Mouse (Mus musculus) heart, adult 18-20 months (tissue): ENCODE data around the gene Sik2. TPM values are rescaled to one million over a fixed set of nuclear protein-coding genes. Genes with fewer than 3 reads are reported as not detected.

Source experiments
- DNase-seq, 2 experiments: peaks; one replicate each; pipeline ENCODE4 v3.0.0; 2021 to 2022; ENCODE audit warnings: mixed read lengths in 1 of 2
- total RNA-seq, 2 experiments: library from RNA; stranded (reverse); gene quantifications; 2 replicates each; pipeline ENCODE4 v1.2.3; 2021

Gene Sik2
- total RNA-seq, 2 experiments from 2014 or later, result 27.6 to 34.6 TPM

- no peak for DNase-seq
Observed at GRCm38 (mm10) chr9:50986677-50987076, 22.2 kb downstream of the Sik2 start.

- DNase-seq, result peak in 1 of 2 experiments; percentile 20
Observed at GRCm38 (mm10) chr9:50986123-50986522, 22.8 kb downstream of the Sik2 start.

- no peak for DNase-seq
Observed at GRCm38 (mm10) chr9:50981499-50982190, 27.2 kb downstream of the Sik2 start.

GRCm38 (mm10) chr9:50974631-50975030 is 34.2 kb downstream of the Sik2 start:
- DNase-seq, result no peak

GRCm38 (mm10) chr9:50970413-50970812 is 38.5 kb downstream of the Sik2 start:
- DNase-seq, result no peak

GRCm38 (mm10) chr9:50969266-50969665 is 39.6 kb downstream of the Sik2 start:
- no peak for DNase-seq

GRCm38 (mm10) chr9:50966277-50966676 is 42.6 kb downstream of the Sik2 start:
- DNase-seq, result no peak

GRCm38 (mm10) chr9:50965392-50965791 is 43.5 kb downstream of the Sik2 start:
- no peak for DNase-seq

- no peak for DNase-seq
Observed at GRCm38 (mm10) chr9:50964911-50965310, 44.0 kb downstream of the Sik2 start.

- DNase-seq, result no peak
Observed at GRCm38 (mm10) chr9:50957956-50958489, 50.9 kb downstream of the Sik2 start.

- DNase-seq, result no peak
Observed at GRCm38 (mm10) chr9:50955176-50955575, 53.7 kb downstream of the Sik2 start.

GRCm38 (mm10) chr9:50948097-50948823 is 60.6 kb downstream of the Sik2 start:
- DNase-seq, result peak in 1 of 2 experiments; percentile 33

- no peak for DNase-seq
Observed at GRCm38 (mm10) chr9:50946338-50946737, 62.5 kb downstream of the Sik2 start.

- no peak for DNase-seq
Observed at GRCm38 (mm10) chr9:50944826-50945225, 64.0 kb downstream of the Sik2 start.

- DNase-seq, result no peak
Observed at GRCm38 (mm10) chr9:50942711-50943110, 66.2 kb downstream of the Sik2 start.

GRCm38 (mm10) chr9:50941804-50942401 is 67.0 kb downstream of the Sik2 start:
- no peak for DNase-seq

GRCm38 (mm10) chr9:50929986-50930385 is 78.9 kb downstream of the Sik2 start:
- DNase-seq, result no peak

GRCm38 (mm10) chr9:50925801-50926200 is 83.1 kb downstream of the Sik2 start:
- no peak for DNase-seq

GRCm38 (mm10) chr9:50924454-50924853 is 84.4 kb downstream of the Sik2 start:
- DNase-seq, result no peak

- DNase-seq, result no peak
Observed at GRCm38 (mm10) chr9:50922363-50923153, 86.3 kb downstream of the Sik2 start.

- no peak for DNase-seq
Observed at GRCm38 (mm10) chr9:50920933-50921895, 87.7 kb downstream of the Sik2 start.
